Mouse (Mus musculus) lung, adult 2 months (tissue): ENCODE results near the gene Gpcpd1.

Experiments
- CTCF ChIP-seq: fragments of 200-500 bp; IDR thresholded peaks from 2 replicates; pipeline ENCODE4 v1.5.1; 2011; ENCODE audit warnings: mild to moderate bottlenecking, low read length, control low read depth; ENCODE audit not compliant: insufficient read depth
- POLR2A ChIP-seq: fragments of 200-500 bp; IDR thresholded peaks from 2 replicates; pipeline ENCODE4 v1.6.1; 2011; ENCODE audit warnings: low read depth, mild to moderate bottlenecking, control low read depth, low read length, borderline replicate concordance; ENCODE audit errors: extremely low read depth

DNA sequence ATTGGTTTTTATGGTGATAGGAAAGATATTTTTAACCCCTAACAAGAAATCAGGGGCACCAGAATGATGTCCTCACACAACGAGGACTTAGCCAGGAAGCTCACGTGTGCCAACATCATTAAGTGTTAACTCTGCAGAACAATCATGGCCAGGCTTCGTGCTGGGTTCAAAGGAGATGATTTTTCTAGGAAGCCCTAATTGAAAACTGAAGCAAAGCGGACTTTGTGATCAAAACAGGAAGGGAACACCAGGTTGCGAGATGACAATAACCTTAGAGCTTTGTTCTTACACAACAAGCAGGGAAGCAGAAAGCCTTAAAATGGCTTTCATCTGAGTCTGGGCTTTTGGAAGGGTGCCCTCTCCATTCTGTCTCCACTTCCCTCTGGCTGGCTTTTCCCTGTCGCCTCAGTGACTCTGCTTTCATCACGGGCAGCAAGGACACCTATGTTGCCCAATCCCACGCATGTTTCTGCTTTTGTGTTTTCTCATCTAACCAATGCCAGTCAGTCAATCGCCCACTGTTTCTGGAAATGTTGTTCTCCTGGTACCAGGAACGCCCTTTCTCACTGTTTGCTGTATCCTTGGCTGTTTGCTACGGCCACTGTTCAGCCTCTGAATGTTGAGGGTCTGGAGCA lies 8.2 kb upstream of the Gpcpd1 start:
- no peak for TF ChIP-seq CTCF
- TF ChIP-seq POLR2A, result no peak
